17 mouse cellular contexts compared by ENCODE assay signal in the genomic region with DNA sequence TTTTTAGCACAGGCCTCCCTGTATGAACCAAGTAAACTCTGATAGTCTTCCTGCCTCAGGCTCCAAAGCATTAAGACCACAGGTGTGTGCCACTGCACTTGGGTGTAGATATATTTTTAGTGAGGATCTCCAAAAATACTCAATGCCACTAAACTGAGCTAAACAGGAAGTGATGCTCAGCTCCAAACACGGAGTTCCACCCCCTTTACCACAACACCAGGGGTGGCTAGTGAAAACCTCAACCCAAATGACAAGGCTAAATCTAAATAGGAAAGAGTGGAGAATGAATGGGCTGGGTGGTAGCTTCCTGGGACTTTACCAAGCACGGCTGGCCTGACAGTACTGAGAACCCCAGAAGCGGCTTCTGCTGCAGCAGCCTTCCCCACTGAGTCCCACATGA.
"Had no signal": no experiment of that assay in that cellular context is flagged by ENCODE, and none has a peak within 500 bp of the region (broad histone marks: within the 10 kb centered on the region; RNA-seq: fewer than 3 reads in every experiment).

No protein-coding gene starts in this region.

- H3K27ac ChIP-seq: kidney, embryonic 15.5 days; left cerebral cortex, adult 2 months; liver, embryonic 13.5 days; midbrain, embryonic 10.5 days; neural tube, embryonic 12.5 days; neural tube, embryonic 15.5 days; stomach, embryonic 15.5 days had no signal

- H3K4me1 ChIP-seq: liver, embryonic 13.5 days; neural tube, embryonic 12.5 days; neural tube, embryonic 15.5 days; stomach, embryonic 15.5 days had no signal

- H3K27me3 ChIP-seq: kidney, embryonic 15.5 days; liver, embryonic 13.5 days; neural tube, embryonic 12.5 days; neural tube, embryonic 15.5 days; stomach, embryonic 15.5 days had no signal

- H3K9me3 ChIP-seq: kidney, embryonic 15.5 days; liver, embryonic 13.5 days; midbrain, embryonic 10.5 days; neural tube, embryonic 12.5 days; neural tube, embryonic 15.5 days; stomach, embryonic 15.5 days had no signal

- H3K4me3 ChIP-seq: kidney, embryonic 15.5 days; left cerebral cortex, adult 2 months; liver, embryonic 13.5 days; megakaryocyte, embryonic 14.5 days; midbrain, embryonic 10.5 days; neural tube, embryonic 12.5 days; neural tube, embryonic 15.5 days; stomach, embryonic 15.5 days had no signal

- H3K9ac ChIP-seq: kidney, embryonic 15.5 days; liver, embryonic 13.5 days; neural tube, embryonic 12.5 days; neural tube, embryonic 15.5 days; stomach, embryonic 15.5 days had no signal

- H3K4me2 ChIP-seq: kidney, embryonic 15.5 days; liver, embryonic 13.5 days; neural tube, embryonic 12.5 days; neural tube, embryonic 15.5 days; stomach, embryonic 15.5 days had no signal

- H3K36me3 ChIP-seq: kidney, embryonic 15.5 days; liver, embryonic 13.5 days; midbrain, embryonic 10.5 days; neural tube, embryonic 12.5 days; neural tube, embryonic 15.5 days; stomach, embryonic 15.5 days had no signal

- DNase-seq: kidney, postnatal 10 days; kidney, postnatal 36 days; layer of hippocampus, postnatal 36 days; liver, embryonic 13.5 days; lung, adult 2 months; lung, postnatal 14 days; lung, postnatal 4 days; right cerebral cortex, postnatal 25 days; spleen, adult 18-20 months; thymus, postnatal 25 days had no signal
